ENCODE assay signal across 7 mouse cellular contexts in genomic region chr6:47830104-47831078, GRCm38 (mm10). TPM values are rescaled to one million over a fixed set of nuclear protein-coding genes. Genes with fewer than 3 reads are reported as not detected.
DNase-seq lines count a peak whose midpoint lies in the region; ATAC-seq and TF ChIP-seq lines count a peak whose summit lies in the region.

Gene Zfp786, minus strand, starts transcription at chr6:47830867.

- WGBS in embryonic facial prominence, embryonic 11.5 days, result 1% methylated on average over 61 of the region's 64 CpGs
- 1% methylated on average over 64 of the region's 64 CpGs for WGBS in kidney, adult 2 months
- WGBS in limb, embryonic 11.5 days, result 2% methylated on average over 64 of the region's 64 CpGs
- 1% methylated on average over 63 of the region's 64 CpGs for WGBS in midbrain, embryonic 13.5 days
- WGBS in small intestine, adult 2 months, result 1% methylated on average over 64 of the region's 64 CpGs

- H3K4me2 ChIP-seq in embryonic facial prominence, embryonic 11.5 days (ENCODE audit: low read depth, low read length), result peak within 1 kb of the TSS; percentile 56
- peak within 1 kb of the TSS; percentile 54 for H3K4me2 ChIP-seq in limb, embryonic 11.5 days (ENCODE audit: low read depth, severe bottlenecking)
- peak within 1 kb of the TSS; percentile 56 for H3K4me2 ChIP-seq in midbrain, embryonic 13.5 days (replicated peaks)

- ATAC-seq in embryonic facial prominence, embryonic 11.5 days (replicated peaks; ENCODE audit: insufficient number of reproducible peaks, low FRiP score, low TSS enrichment, low read depth), result peak; percentile 90
- peak; percentile 88 for ATAC-seq in limb, embryonic 11.5 days (ENCODE audit: insufficient number of reproducible peaks, low FRiP score, low TSS enrichment, low read depth)
- peak; percentile 94 for ATAC-seq in midbrain, embryonic 13.5 days

- peak; percentile 97 for DNase-seq in adrenal gland, postnatal 14 days
- DNase-seq in embryonic facial prominence, embryonic 11.5 days (ENCODE audit: low spot score), result peak; percentile 94
- peak; percentile 93 to 95 for DNase-seq in heart, adult 18-20 months
- DNase-seq in kidney, adult 2 months, result peak; percentile 94
- peak; percentile 96 for DNase-seq in limb, embryonic 11.5 days (ENCODE audit: low spot score)

- TF ChIP-seq POLR2A in kidney, adult 2 months (IDR thresholded peaks at IDR 0.05; ENCODE audit: low read depth, low read length), result no peak
- no peak for TF ChIP-seq POLR2A in small intestine, adult 2 months (IDR thresholded peaks at IDR 0.05; ENCODE audit: low read depth, low read length)

- H3K27ac ChIP-seq in embryonic facial prominence, embryonic 11.5 days (replicated peaks; ENCODE audit: low read depth, low read length), result peak within 1 kb of the TSS; percentile 56
- H3K27ac ChIP-seq in kidney, adult 2 months (ENCODE audit: insufficient read depth, low read depth, low read length), result 0 out of 2 replicates have a peak within 1 kb of the TSS, but pooled peaks have one; percentile 14
- 0 out of 2 replicates have a peak within 1 kb of the TSS, but pooled peaks have one; percentile 47 for H3K27ac ChIP-seq in limb, embryonic 11.5 days (replicated peaks; ENCODE audit: low read depth, low read length)
- peak within 1 kb of the TSS; percentile 93 for H3K27ac ChIP-seq in midbrain, embryonic 13.5 days
- no peak within 1 kb of the TSS for H3K27ac ChIP-seq in small intestine, adult 2 months (ENCODE audit: insufficient read depth, low read depth, low read length)

- H3K4me1 ChIP-seq in embryonic facial prominence, embryonic 11.5 days (ENCODE audit: control insufficient read depth, insufficient read depth, low read length), result no peaks in the 10 kb centered on the region
- H3K4me1 ChIP-seq in kidney, adult 2 months (ENCODE audit: control insufficient read depth, insufficient read depth, low read length), result no peaks in the 10 kb centered on the region; the same call in 1 of the 2 replicates
- no peaks in the 10 kb centered on the region for H3K4me1 ChIP-seq in limb, embryonic 11.5 days (ENCODE audit: control insufficient read depth, insufficient read depth, low read length)
- peaks cover 13% of the 10 kb centered on the region for H3K4me1 ChIP-seq in midbrain, embryonic 13.5 days (replicated peaks)
- H3K4me1 ChIP-seq in small intestine, adult 2 months (ENCODE audit: control insufficient read depth, insufficient read depth, insufficient read length, low read length), result no peaks in the 10 kb centered on the region

- H3K9me3 ChIP-seq in embryonic facial prominence, embryonic 11.5 days (replicated peaks; ENCODE audit: control insufficient read depth, low read length), result no peaks in the 10 kb centered on the region
- no peaks in the 10 kb centered on the region for H3K9me3 ChIP-seq in limb, embryonic 11.5 days (ENCODE audit: control insufficient read depth, low read length)
- no peaks in the 10 kb centered on the region for H3K9me3 ChIP-seq in midbrain, embryonic 13.5 days

- H3K4me3 ChIP-seq in embryonic facial prominence, embryonic 11.5 days (ENCODE audit: low read depth, low read length), result peak within 1 kb of the TSS; percentile 91
- H3K4me3 ChIP-seq in kidney, adult 2 months (ENCODE audit: insufficient read depth, low read depth, low read length), result peak within 1 kb of the TSS; percentile 76
- peak within 1 kb of the TSS; percentile 67 for H3K4me3 ChIP-seq in limb, embryonic 11.5 days (ENCODE audit: low read depth, low read length)
- peak within 1 kb of the TSS; percentile 67 for H3K4me3 ChIP-seq in midbrain, embryonic 13.5 days (replicated peaks)
- peak within 1 kb of the TSS; percentile 96 for H3K4me3 ChIP-seq in small intestine, adult 2 months (ENCODE audit: low read depth, low read length)

- TF ChIP-seq CTCF in kidney, adult 2 months (conservative IDR thresholded peaks at IDR 0.05; ENCODE audit: insufficient read depth, insufficient read length, low read depth, low read length), result peak; percentile 89
- peak; percentile 83 for TF ChIP-seq CTCF in small intestine, adult 2 months (IDR thresholded peaks at IDR 0.05; ENCODE audit: extremely low read depth, insufficient read length, insufficient replicate concordance, low read depth, low read length)

- H3K36me3 ChIP-seq in embryonic facial prominence, embryonic 11.5 days (replicated peaks; ENCODE audit: control insufficient read depth, insufficient read depth, low read depth, low read length), result no peaks in the 10 kb centered on the region
- no peaks in the 10 kb centered on the region for H3K36me3 ChIP-seq in kidney, adult 2 months (ENCODE audit: control insufficient read depth, insufficient read depth, low read length)
- no peaks in the 10 kb centered on the region for H3K36me3 ChIP-seq in limb, embryonic 11.5 days (ENCODE audit: control insufficient read depth, insufficient read depth, low read length)
- H3K36me3 ChIP-seq in midbrain, embryonic 13.5 days, result peaks cover 12% of the 10 kb centered on the region
- H3K36me3 ChIP-seq in small intestine, adult 2 months (ENCODE audit: control insufficient read depth, insufficient read depth, low read length), result no peaks in the 10 kb centered on the region

- H3K9ac ChIP-seq in embryonic facial prominence, embryonic 11.5 days (replicated peaks; ENCODE audit: low read length), result peak within 1 kb of the TSS; percentile 92
- H3K9ac ChIP-seq in limb, embryonic 11.5 days (ENCODE audit: low read length), result peak within 1 kb of the TSS; percentile 80
- H3K9ac ChIP-seq in midbrain, embryonic 13.5 days (replicated peaks), result peak within 1 kb of the TSS; percentile 93

- no peaks in the 10 kb centered on the region for H3K27me3 ChIP-seq in embryonic facial prominence, embryonic 11.5 days (ENCODE audit: control insufficient read depth, insufficient read depth, low read length)
- H3K27me3 ChIP-seq in kidney, adult 2 months (replicated peaks; ENCODE audit: control insufficient read depth, insufficient read depth, low read length), result no peaks in the 10 kb centered on the region
- H3K27me3 ChIP-seq in limb, embryonic 11.5 days (ENCODE audit: control insufficient read depth, insufficient read depth, low read length), result no peaks in the 10 kb centered on the region
- H3K27me3 ChIP-seq in midbrain, embryonic 13.5 days, result no peaks in the 10 kb centered on the region
- H3K27me3 ChIP-seq in small intestine, adult 2 months (ENCODE audit: control insufficient read depth, insufficient read depth, low read length), result no peaks in the 10 kb centered on the region

RNA-seq across cellular contexts. Expression of gene Zfp786, which starts in this region (rescaled TPM):
- total RNA-seq in adrenal gland, postnatal 14 days (2021), result 1.2 and 1.3 TPM in 2 replicates
- polyA plus RNA-seq in embryonic facial prominence, embryonic 11.5 days (2014; fragmentation: Nextera tagmentation; extraction: Ambion mirVana), result 5.5 and 5.9 TPM in 2 replicates
- total RNA-seq in heart, adult 18-20 months (2021), result under 1 TPM; 0.52 to 0.85 TPM
- 0.19 and 0.37 TPM in 2 replicates for polyA plus RNA-seq in kidney, adult 2 months (2012; rRNA removed)
- 4.7 and 5.4 TPM in 2 replicates for polyA plus RNA-seq in limb, embryonic 11.5 days (2014; fragmentation: Nextera tagmentation; extraction: Ambion mirVana)
- polyA plus RNA-seq in midbrain, embryonic 13.5 days (2015; fragmentation: Nextera tagmentation; extraction: Ambion mirVana), result 18.3 and 18.8 TPM in 2 replicates
- 0.08 and 0.10 TPM in 2 replicates for polyA plus RNA-seq in small intestine, adult 2 months (2012; rRNA removed)

Comparison
In these comparisons a context has a peak if more than half of its experiments do, and no peak if none do; other contexts are left out.
1. Peak in DNase-seq in heart, adult 18-20 months; RNA of the gene not detected or under 1 TPM.
2. Peak in DNase-seq, H3K4me3 ChIP-seq and H3K27ac ChIP-seq in kidney, adult 2 months; RNA of the gene not detected or under 1 TPM.